Mouse (Mus musculus): ENCODE measurements around the gene Vat1l. TPM values are rescaled to one million over a fixed set of nuclear protein-coding genes. Genes with fewer than 3 reads are reported as not detected.

The Vat1l gene
- total RNA-seq, 1 experiment from 2014 or later = not detected

DNA sequence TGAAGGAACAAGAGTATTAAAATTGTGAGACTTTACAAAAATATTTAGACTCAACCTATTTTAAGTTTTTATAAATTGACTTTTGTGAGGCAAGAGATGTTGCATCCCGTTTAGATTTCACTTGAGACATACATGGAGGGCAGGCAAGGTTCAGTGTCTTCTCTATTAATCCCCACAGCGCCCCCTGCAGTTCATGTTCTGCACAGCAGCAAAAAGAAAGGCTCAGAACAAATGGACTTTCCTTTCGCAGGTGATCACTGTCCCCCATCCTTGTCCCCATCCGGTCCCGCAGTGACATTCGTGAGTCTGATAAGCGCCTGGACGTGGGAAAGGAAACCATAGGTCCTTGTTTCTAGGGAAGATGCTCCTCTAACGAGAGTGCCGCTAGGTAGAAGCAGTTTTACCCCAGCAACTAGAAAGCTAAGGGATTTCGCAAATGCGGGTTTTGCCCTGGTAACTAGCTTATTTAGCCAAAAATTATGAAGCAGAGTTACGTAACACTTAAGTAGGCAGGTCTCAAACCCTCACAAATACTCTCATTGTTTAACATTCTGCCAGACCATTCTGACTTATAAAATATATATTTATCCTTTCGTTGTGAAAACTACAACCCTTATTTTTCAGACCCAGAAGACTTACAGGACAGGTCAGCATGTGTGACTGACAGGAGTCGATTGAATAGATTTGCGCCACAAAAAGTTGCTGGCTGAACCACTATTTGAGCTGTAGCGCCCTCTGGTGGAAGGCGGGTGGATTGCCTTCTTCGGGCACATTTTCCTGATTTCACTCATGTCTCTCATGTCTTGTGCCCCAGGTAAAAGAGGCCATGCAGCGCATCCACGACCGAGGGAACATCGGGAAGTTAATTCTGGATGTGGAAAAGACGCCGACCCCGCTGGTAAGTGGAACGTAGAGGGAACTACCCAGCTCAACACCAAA, 163.9 kb downstream of the Vat1l start:
- no peak for ATAC-seq (ENCODE audit: extremely low read depth, insufficient number of reproducible peaks, low FRiP score, poor library complexity, severe bottlenecking)

DNA sequence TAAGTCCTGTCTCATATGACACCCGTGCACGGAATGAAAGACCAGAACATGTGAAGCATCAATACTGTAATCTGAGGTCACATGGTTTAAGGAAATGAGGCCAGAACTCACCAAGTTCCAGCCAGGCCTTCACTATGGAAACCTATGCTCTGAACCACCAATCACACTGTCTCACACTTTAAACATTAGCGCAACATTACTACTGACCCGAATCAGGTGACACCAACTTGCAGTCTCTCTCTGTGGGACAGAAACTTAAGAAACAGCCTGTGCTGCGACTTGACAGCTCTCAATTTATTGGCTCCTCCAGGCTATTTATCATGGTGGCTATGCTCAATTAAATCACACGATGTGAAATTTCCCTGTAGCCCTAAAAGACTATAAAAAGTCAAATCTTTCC, 169.0 kb downstream of the Vat1l start:
- ATAC-seq (ENCODE audit: extremely low read depth, insufficient number of reproducible peaks, low FRiP score, poor library complexity, severe bottlenecking) = no peak

DNA sequence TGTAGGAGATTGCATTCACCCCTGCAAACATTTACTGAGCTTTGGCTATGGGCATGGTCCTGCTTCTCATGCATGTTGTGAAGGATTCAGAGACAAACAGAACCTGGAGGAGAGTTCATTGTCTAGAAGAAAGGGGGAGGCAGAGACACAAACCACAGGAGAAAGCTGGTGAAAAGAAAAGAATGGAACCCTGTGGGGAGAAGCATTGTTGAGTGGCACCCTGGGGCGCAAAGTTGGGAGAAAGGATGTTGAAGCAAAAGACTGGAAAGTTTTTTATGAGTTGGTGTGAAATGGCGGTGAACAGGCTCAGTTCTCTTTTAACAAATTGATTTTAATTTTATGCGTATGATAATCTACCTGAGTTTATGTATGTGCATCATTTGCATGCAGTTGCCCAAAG, 178.8 kb downstream of the Vat1l start:
- ATAC-seq (ENCODE audit: extremely low read depth, insufficient number of reproducible peaks, low FRiP score, poor library complexity, severe bottlenecking) = no peak

DNA sequence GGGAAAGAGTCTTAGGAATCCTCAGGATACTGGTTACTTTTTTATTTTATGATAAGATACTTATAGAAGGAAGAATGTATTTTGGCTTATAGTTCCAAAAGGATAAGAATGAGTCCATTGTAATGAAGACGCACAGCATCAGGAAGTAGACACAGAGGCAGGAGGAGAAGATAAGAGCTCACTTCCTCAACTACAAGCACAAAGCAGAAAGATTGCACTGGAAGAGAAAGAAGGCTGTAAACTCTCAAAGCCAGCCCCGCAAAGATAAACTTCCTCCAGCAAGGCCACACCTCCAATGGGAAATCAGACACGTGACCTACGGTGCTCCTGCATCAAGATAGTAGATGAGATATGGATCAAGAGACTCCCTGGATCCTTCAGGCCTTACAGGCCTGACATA, 182.1 kb downstream of the Vat1l start:
- ATAC-seq (ENCODE audit: extremely low read depth, insufficient number of reproducible peaks, low FRiP score, poor library complexity, severe bottlenecking) = no peak

DNA sequence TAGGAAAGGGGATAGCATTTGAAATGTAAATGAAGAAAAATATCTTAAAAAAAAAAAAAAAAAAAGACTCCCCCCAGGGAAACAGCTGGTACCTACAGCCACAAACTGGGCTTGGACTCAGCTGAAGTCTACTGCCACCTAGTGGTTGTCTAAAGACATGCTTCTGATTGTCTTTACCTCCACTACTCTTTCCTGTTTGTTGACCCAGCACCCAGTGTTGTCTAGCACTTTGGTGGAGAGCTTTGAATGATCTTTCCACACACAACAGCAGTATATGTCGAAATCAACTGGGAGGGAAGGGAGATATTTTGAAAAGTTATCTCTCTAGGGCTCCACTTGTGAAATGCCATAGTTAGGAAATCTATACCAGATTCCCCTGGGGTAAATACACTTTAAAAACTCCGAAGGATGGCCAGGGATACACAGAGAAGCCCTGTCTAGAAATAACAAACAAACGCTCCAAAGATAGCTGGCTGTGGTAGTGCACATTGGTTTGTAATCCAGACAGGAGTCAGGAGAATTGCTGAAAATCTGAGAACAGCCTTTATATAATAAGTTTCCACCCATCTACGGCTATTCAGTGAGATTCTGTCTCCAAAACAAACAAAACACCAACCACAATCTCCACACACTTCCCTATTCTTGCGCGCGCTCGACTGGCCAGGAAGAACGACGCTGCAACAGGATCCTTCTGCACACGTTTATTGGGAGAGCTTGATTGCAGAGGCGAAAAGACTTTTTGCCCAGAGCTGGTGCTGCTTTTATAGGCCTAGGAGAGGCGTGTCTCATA, 185.2 kb downstream of the Vat1l start:
- no peak for ATAC-seq (ENCODE audit: extremely low read depth, insufficient number of reproducible peaks, low FRiP score, poor library complexity, severe bottlenecking)

DNA sequence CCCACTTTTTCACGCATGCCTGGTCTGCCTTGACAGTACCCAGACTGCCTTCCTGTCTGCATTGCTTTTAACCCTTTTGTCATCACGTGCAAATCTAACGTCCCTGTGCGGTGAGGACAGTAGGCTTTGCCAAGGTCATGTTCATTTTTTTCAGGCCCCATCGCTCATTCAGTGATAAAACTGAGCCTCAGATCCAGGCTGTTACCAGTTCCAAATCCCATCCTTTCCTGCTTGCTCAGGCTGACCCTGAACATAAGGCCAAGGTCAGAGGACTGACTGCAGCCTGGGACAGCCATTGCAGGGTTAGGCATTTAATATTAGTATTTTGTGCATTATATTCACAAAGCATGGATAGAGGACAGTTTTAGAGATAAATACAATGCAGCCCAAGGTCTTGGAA, 192.9 kb downstream of the Vat1l start:
- ATAC-seq (ENCODE audit: extremely low read depth, insufficient number of reproducible peaks, low FRiP score, poor library complexity, severe bottlenecking) = no peak

DNA sequence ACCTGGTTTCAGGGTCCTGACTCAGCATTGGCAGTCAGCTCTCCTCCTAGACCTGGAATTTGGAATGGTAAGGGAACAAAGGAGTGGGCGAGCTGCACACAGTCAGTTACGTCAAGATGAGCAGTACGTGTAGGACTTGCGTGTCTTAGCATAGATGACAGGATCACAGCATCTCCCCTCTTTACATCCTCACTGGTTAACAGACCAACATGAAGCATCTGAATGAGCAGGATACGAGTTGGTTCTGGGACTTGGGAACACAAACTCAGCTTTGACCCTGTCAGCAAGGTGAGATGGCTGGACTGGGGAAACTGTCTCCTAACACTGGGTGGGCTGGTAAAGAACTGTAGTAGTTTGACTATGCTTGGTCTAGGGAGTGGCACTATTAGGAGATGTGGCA, 193.9 kb downstream of the Vat1l start:
- no peak for ATAC-seq (ENCODE audit: extremely low read depth, insufficient number of reproducible peaks, low FRiP score, poor library complexity, severe bottlenecking)

DNA sequence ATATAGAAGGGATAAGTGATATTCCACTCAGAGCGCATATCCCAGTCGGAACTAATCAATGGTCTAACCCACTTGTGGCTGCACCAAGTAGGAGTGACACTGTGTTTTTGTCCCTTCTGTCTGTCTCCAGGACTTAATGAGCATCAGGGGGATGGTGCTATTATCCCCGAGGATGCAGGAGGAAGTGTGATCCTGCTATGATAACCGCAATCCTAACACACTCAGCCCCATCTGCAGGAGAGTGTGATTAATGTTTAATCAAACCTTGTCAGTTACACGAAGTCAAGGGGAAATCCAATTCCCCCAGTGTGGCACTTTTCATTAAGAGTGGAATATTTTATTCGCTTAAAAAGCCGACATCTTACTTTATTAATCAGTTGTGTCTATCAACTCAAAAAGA, 196.3 kb downstream of the Vat1l start:
- no peak for ATAC-seq (ENCODE audit: extremely low read depth, insufficient number of reproducible peaks, low FRiP score, poor library complexity, severe bottlenecking)

DNA sequence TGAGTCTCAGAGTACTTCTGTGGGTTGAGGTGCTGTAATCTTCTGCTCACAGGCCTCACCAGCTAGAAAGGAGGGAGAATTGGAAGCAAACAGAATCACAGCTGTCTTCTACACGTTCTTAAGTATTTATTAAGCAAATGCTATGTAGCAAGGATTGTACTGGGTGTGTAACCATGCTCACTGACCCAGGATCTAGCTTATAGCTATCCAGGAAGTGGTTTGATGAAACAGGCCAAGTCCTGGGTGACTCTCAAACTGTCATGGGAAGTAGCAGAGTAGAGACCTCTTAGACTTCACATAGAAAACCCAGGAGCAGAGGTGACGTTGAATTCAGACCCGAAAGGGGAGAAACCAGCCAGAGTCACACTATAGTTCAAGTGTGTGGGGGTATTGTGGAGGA, 206.0 kb downstream of the Vat1l start:
- ATAC-seq (ENCODE audit: extremely low read depth, insufficient number of reproducible peaks, low FRiP score, poor library complexity, severe bottlenecking) = no peak

DNA sequence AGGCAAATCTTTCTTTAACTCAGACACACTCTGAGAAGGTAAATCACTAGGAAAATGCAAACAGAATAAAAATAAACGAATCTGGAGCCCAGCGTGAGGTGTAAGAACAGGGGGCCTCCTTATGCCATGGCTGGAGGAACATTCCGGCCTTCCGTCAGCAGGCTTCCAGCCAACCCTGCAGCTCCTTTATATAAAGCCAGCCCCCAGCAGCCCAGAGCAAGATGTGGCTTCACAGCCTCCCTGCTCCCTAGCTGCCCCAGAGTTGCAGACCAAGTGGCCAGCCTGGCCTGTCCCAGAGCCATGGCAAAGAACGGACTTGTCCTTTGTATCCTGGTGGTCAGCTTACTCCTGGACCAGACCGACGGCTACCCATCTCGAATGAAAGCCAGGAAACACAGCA, 212.4 kb downstream of the Vat1l start, which contains the start of gene Clec3a:
TSS of gene Clec3a (plus strand) at position 301 of the 400 bp plus-strand sequence.
- no peak for ATAC-seq (ENCODE audit: extremely low read depth, insufficient number of reproducible peaks, low FRiP score, poor library complexity, severe bottlenecking)

DNA sequence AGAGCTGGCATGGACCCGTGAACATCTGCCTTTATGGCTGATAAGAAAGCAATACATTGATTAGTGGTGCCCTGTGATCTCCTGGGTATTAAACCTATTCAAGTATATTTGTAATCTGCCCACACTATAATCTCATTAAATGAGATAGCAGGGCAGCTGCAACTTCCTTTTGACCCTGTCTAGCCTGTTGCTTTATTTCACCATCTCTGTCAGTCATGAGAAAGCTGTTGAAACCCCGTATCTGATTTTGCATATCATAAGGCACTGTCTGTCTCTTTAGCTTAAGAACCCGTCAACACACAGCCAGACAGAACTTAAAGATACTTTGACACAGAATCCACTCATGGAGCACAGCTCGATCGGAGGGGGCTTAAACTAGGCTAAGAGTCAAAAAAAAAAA, 213.1 kb downstream of the Vat1l start:
- no peak for ATAC-seq (ENCODE audit: extremely low read depth, insufficient number of reproducible peaks, low FRiP score, poor library complexity, severe bottlenecking)

DNA sequence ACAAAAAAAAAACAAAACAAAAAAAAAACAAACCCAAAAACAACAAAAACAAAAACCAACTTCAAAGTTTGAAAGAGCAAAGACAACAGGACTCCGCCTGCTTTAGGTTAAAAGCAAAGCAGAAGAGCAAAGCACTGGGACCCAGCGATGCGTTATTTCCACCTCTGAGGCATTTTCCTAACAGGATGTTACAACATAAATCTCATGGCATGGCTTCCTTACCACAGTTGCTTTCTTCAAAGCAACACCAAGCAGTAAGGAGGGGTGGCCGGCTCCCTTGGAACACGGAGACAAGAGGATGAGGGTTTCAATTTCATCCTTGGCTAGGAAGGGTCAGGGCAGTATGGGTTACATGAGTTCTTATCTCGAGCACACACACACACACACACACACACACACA, 213.5 kb downstream of the Vat1l start:
- ATAC-seq (ENCODE audit: extremely low read depth, insufficient number of reproducible peaks, low FRiP score, poor library complexity, severe bottlenecking) = no peak

DNA sequence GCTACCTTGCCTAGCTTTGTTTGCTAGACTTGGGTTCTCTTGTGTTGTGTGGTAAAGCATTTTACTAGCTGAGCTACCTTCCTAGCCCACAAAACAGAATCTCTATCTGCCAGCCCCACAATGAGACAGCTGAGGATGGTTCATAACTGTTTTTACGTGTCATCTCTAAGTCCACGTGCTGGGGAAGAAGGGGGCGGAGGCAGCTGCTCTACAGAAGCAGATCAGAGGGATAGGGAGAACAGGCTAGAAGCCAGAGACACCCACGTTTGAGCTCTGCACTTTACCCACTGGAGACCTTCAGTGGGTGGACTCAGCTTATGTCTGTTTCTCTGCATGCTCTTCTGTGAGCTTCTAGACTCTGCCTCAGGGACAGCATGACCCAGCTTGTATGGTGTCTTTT, 216.1 kb downstream of the Vat1l start:
- ATAC-seq (ENCODE audit: extremely low read depth, insufficient number of reproducible peaks, low FRiP score, poor library complexity, severe bottlenecking) = no peak

Other genes starting within 250 kb of the Vat1l start
- 16.2 and 17.8 TPM in 2 replicates for gene Nudt7, start 72.1 kb upstream of the Vat1l start, total RNA-seq (2017)
- not detected in 2 replicates for gene Clec3a, start 212.5 kb downstream of the Vat1l start, total RNA-seq (2017)
- gene Wwox, start 234.0 kb downstream of the Vat1l start, total RNA-seq (2017) = 7.7 and 9.9 TPM in 2 replicates